Mouse (Mus musculus): ENCODE results near the gene Strn4. TPM values are rescaled to one million over a fixed set of nuclear protein-coding genes. Genes with fewer than 3 reads are reported as not detected.

Strn4 gene
- polyA plus RNA-seq (2017; shearing (Covaris generic)) = 10 to 100 TPM; 68.2 to 82.5 TPM

GRCm38 (mm10) chr7:16815351-16815941 lies at the start of gene Strn4:
Gene Strn4 (plus strand): TSS chr7:16815889.

GRCm38 (mm10) chr7:16780825-16781554 lies 34.7 kb upstream of the Strn4 start, which contains the start of gene Slc1a5:
Gene Slc1a5 (plus strand): TSS chr7:16781340.

GRCm38 (mm10) chr7:16816475-16817122 lies 910 bp downstream of the Strn4 start, which contains the start of gene Fkrp:
Gene Fkrp (minus strand): TSS chr7:16816732.

GRCm38 (mm10) chr7:16842645-16843063 lies 27.0 kb downstream of the Strn4 start, which contains the start of gene Prkd2:
Gene Prkd2 (plus strand): TSS chr7:16842902.

GRCm38 (mm10) chr7:16875310-16875325 lies 59.4 kb downstream of the Strn4 start, which contains the start of gene Dact3:
Gene Dact3 (plus strand): TSS chr7:16875317.

Other genes starting within 250 kb of the Strn4 start
- 1 to 10 TPM; 4.6 to 5.1 TPM for gene Arhgap35, start 200.9 kb upstream of the Strn4 start, polyA plus RNA-seq (2017; shearing (Covaris generic))
- 1 to 10 TPM in 1 of 2 experiments, under 1 TPM in 1; 0.60 to 1.8 TPM for gene Ceacam15, start 140.2 kb upstream of the Strn4 start, polyA plus RNA-seq (2017; shearing (Covaris generic))
- under 1 TPM in 1 of 2 experiments, not detected in 1; 0.22 TPM for gene Ceacam9, start 94.0 kb upstream of the Strn4 start, polyA plus RNA-seq (2017; shearing (Covaris generic))
- gene Ap2s1, start 77.5 kb upstream of the Strn4 start, polyA plus RNA-seq (2017; shearing (Covaris generic)) = 100 to 1,000 TPM; 133 to 165 TPM
- 100 to 1,000 TPM; 334 to 412 TPM for gene Slc1a5, start 34.5 kb upstream of the Strn4 start, polyA plus RNA-seq (2017; shearing (Covaris generic))
- gene Fkrp, start 843 bp downstream of the Strn4 start, polyA plus RNA-seq (2017; shearing (Covaris generic)) = 10 to 100 TPM; 24.3 to 28.0 TPM
- gene Prkd2, start 27.0 kb downstream of the Strn4 start, polyA plus RNA-seq (2017; shearing (Covaris generic)) = 100 to 1,000 TPM; 175 to 246 TPM
- under 1 TPM in 1 of 2 experiments, not detected in 1; 0.42 TPM for gene Dact3, start 59.4 kb downstream of the Strn4 start, polyA plus RNA-seq (2017; shearing (Covaris generic))
- not detected for gene Gng8, start 75.9 kb downstream of the Strn4 start, polyA plus RNA-seq (2017; shearing (Covaris generic))
- 10 to 100 TPM in 1 of 2 experiments, 1 to 10 TPM in 1; 7.2 to 27.8 TPM for gene Ptgir, start 90.6 kb downstream of the Strn4 start, polyA plus RNA-seq (2017; shearing (Covaris generic))
- 100 to 1,000 TPM; 107 to 138 TPM for gene Calm3, start 108.2 kb downstream of the Strn4 start, polyA plus RNA-seq (2017; shearing (Covaris generic))
- 1 to 10 TPM in 1 of 2 experiments, under 1 TPM in 1; 0.06 to 1.4 TPM for gene Pnmal2, start 128.8 kb downstream of the Strn4 start, polyA plus RNA-seq (2017; shearing (Covaris generic))
- gene Pnmal1, start 143.8 kb downstream of the Strn4 start, polyA plus RNA-seq (2017; shearing (Covaris generic)) = under 1 TPM in 1 of 2 experiments, not detected in 1; 0.36 TPM
- gene Gm42372, start 167.2 kb downstream of the Strn4 start, polyA plus RNA-seq (2017; shearing (Covaris generic)) = 1 to 10 TPM; 2.3 to 2.7 TPM
- gene Ccdc8, start 176.8 kb downstream of the Strn4 start, polyA plus RNA-seq (2017; shearing (Covaris generic)) = under 1 TPM; 0.04 to 0.65 TPM
- 100 to 1,000 TPM; 111 to 125 TPM for gene Ppp5c, start 212.0 kb downstream of the Strn4 start, polyA plus RNA-seq (2017; shearing (Covaris generic))
- 1 to 10 TPM in 1 of 2 experiments, under 1 TPM in 1; 0.24 to 2.0 TPM for gene Hif3a, start 246.5 kb downstream of the Strn4 start, polyA plus RNA-seq (2017; shearing (Covaris generic))

All from inflammation-experienced regulatory T-cells (primary cell).